Mouse (Mus musculus) liver, adult 2 months (tissue): Measurements from ENCODE around the gene Maml1.

Experiments
- CTCF ChIP-seq: fragments of 200-500 bp; IDR thresholded peaks from 2 replicates; pipeline ENCODE4 v1.5.1; 2011; ENCODE audit warnings: low read depth, low read length, control low read depth
- POLR2A ChIP-seq: fragments of 200-500 bp; IDR thresholded peaks from 2 replicates; pipeline ENCODE4 v1.6.1; 2011; ENCODE audit warnings: low read length, control low read depth; ENCODE audit not compliant: insufficient read depth; ENCODE audit errors: extremely low read depth

- TF ChIP-seq POLR2A (no peak), CTCF (no peak)
These were observed 59.1 kb downstream of the Maml1 start for GRCm38 (mm10) chr11:50233022-50233421.
